Comparison of ENCODE assay signal across 15 mouse cellular contexts in genomic region chr10:115019443-115019842, GRCm38 (mm10).
DNase-seq lines count a peak whose midpoint lies in the region; ATAC-seq and TF ChIP-seq lines count a peak whose summit lies in the region.
"Had no signal": no experiment of that assay in that cellular context is flagged by ENCODE, and none has a peak within 500 bp of the region (broad histone marks: within the 10 kb centered on the region; RNA-seq: fewer than 3 reads in every experiment).

No protein-coding gene starts in this region.

- TF ChIP-seq CTCF in cerebellum, adult 2 months (IDR thresholded peaks at IDR 0.05; ENCODE audit: borderline replicate concordance, insufficient read depth, low read depth, low read length): peak; percentile 29; the same call in 1 of the 2 replicates

- no peak overlapping the region for H3K4me2 ChIP-seq in hindbrain, embryonic 15.5 days
- H3K4me2 ChIP-seq in hindbrain, embryonic 12.5 days (replicated peaks): no peak overlapping the region
- no peak overlapping the region for H3K4me2 ChIP-seq in midbrain, embryonic 14.5 days (ENCODE audit: low read length)
- H3K4me2 ChIP-seq in forebrain, embryonic 16.5 days (ENCODE audit: low read length): no peak overlapping the region
- H3K4me2 ChIP-seq: embryonic facial prominence, embryonic 13.5 days; kidney, embryonic 15.5 days; limb, embryonic 15.5 days had no signal

- no peak for TF ChIP-seq POLR2A in cerebellum, adult 2 months (IDR thresholded peaks at IDR 0.05; ENCODE audit: borderline replicate concordance, insufficient read depth, low read length)

- no peak overlapping the region for H3K9ac ChIP-seq in hindbrain, embryonic 15.5 days
- no peak overlapping the region for H3K9ac ChIP-seq in hindbrain, embryonic 12.5 days
- no peak overlapping the region for H3K9ac ChIP-seq in midbrain, embryonic 14.5 days (replicated peaks; ENCODE audit: low read length)
- H3K9ac ChIP-seq in forebrain, embryonic 16.5 days (replicated peaks; ENCODE audit: low read depth, low read length): no peak overlapping the region
- H3K9ac ChIP-seq: embryonic facial prominence, embryonic 13.5 days; kidney, embryonic 15.5 days; limb, embryonic 15.5 days had no signal

- no peaks in the 10 kb centered on the region for H3K36me3 ChIP-seq in hindbrain, embryonic 15.5 days
- no peaks in the 10 kb centered on the region for H3K36me3 ChIP-seq in hindbrain, embryonic 12.5 days
- no peaks in the 10 kb centered on the region for H3K36me3 ChIP-seq in midbrain, embryonic 14.5 days (ENCODE audit: control insufficient read depth, insufficient read depth, low read length)
- H3K36me3 ChIP-seq in midbrain, embryonic 10.5 days: no peaks in the 10 kb centered on the region
- no peaks in the 10 kb centered on the region for H3K36me3 ChIP-seq in forebrain, embryonic 16.5 days (ENCODE audit: control insufficient read depth, insufficient read depth)
- H3K36me3 ChIP-seq: embryonic facial prominence, embryonic 13.5 days; kidney, embryonic 15.5 days; limb, embryonic 15.5 days had no signal

- no peak overlapping the region for H3K4me3 ChIP-seq in hindbrain, embryonic 15.5 days
- H3K4me3 ChIP-seq in hindbrain, embryonic 12.5 days: no peak overlapping the region
- no peak overlapping the region for H3K4me3 ChIP-seq in midbrain, embryonic 14.5 days (replicated peaks; ENCODE audit: low read depth, low read length)
- no peak overlapping the region for H3K4me3 ChIP-seq in midbrain, embryonic 10.5 days
- no peak overlapping the region for H3K4me3 ChIP-seq in cerebellum, adult 2 months (replicated peaks; ENCODE audit: insufficient read depth, low read depth, low read length)
- no peak overlapping the region for H3K4me3 ChIP-seq in forebrain, embryonic 16.5 days (replicated peaks; ENCODE audit: low read length)
- H3K4me3 ChIP-seq: embryonic facial prominence, embryonic 13.5 days; kidney, embryonic 15.5 days; limb, embryonic 15.5 days had no signal

- peak; percentile 13 for DNase-seq in midbrain, embryonic 14.5 days
- no peak for DNase-seq in midbrain, embryonic 10.5 days (ENCODE audit: low spot score)
- DNase-seq in cerebellum, adult 2 months: peak; percentile 93 to 98
- DNase-seq in thymus, postnatal 14 days: no peak
- DNase-seq in urinary bladder, postnatal 10 days (ENCODE audit: low spot score): no peak
- DNase-seq: adrenal gland, postnatal 14 days; layer of hippocampus, adult 9-11 months; lung, adult 2 months had no signal

- no peak overlapping the region for H3K27ac ChIP-seq in hindbrain, embryonic 15.5 days (replicated peaks)
- no peak overlapping the region for H3K27ac ChIP-seq in hindbrain, embryonic 12.5 days
- no peak overlapping the region for H3K27ac ChIP-seq in midbrain, embryonic 14.5 days (replicated peaks; ENCODE audit: low read depth, low read length)
- no peak overlapping the region for H3K27ac ChIP-seq in midbrain, embryonic 10.5 days (replicated peaks)
- H3K27ac ChIP-seq in cerebellum, adult 2 months (ENCODE audit: insufficient read depth, low read length): peak overlapping the region; percentile 45; the same call in 1 of the 2 replicates
- no peak overlapping the region for H3K27ac ChIP-seq in forebrain, embryonic 16.5 days (ENCODE audit: low read length)
- H3K27ac ChIP-seq: embryonic facial prominence, embryonic 13.5 days; kidney, embryonic 15.5 days; limb, embryonic 15.5 days had no signal

- H3K4me1 ChIP-seq in hindbrain, embryonic 15.5 days (replicated peaks): no peaks in the 10 kb centered on the region
- H3K4me1 ChIP-seq in hindbrain, embryonic 12.5 days: no peaks in the 10 kb centered on the region
- H3K4me1 ChIP-seq in midbrain, embryonic 14.5 days (ENCODE audit: control insufficient read depth, insufficient read depth, low read length): no peaks in the 10 kb centered on the region
- no peaks in the 10 kb centered on the region for H3K4me1 ChIP-seq in midbrain, embryonic 10.5 days
- H3K4me1 ChIP-seq in cerebellum, adult 2 months (ENCODE audit: control insufficient read depth, insufficient read depth, low read length): peaks cover 29% of the 10 kb centered on the region
- no peaks in the 10 kb centered on the region for H3K4me1 ChIP-seq in forebrain, embryonic 16.5 days (replicated peaks; ENCODE audit: control insufficient read depth, insufficient read depth, low read length)
- H3K4me1 ChIP-seq: embryonic facial prominence, embryonic 13.5 days; kidney, embryonic 15.5 days; limb, embryonic 15.5 days had no signal

- no peaks in the 10 kb centered on the region for H3K27me3 ChIP-seq in hindbrain, embryonic 15.5 days
- no peaks in the 10 kb centered on the region for H3K27me3 ChIP-seq in hindbrain, embryonic 12.5 days
- no peaks in the 10 kb centered on the region for H3K27me3 ChIP-seq in midbrain, embryonic 14.5 days (ENCODE audit: control insufficient read depth, insufficient read depth, low read length)
- no peaks in the 10 kb centered on the region for H3K27me3 ChIP-seq in midbrain, embryonic 10.5 days (ENCODE audit: low read depth, poor library complexity, severe bottlenecking)
- no peaks in the 10 kb centered on the region for H3K27me3 ChIP-seq in cerebellum, adult 2 months (ENCODE audit: control insufficient read depth, insufficient read depth, low read length)
- H3K27me3 ChIP-seq in forebrain, embryonic 16.5 days (replicated peaks; ENCODE audit: control insufficient read depth, insufficient read depth, low read length): no peaks in the 10 kb centered on the region
- H3K27me3 ChIP-seq: embryonic facial prominence, embryonic 13.5 days; kidney, embryonic 15.5 days; limb, embryonic 15.5 days had no signal

- ATAC-seq in hindbrain, embryonic 15.5 days (ENCODE audit: low FRiP score, low read depth): peak; percentile 72
- no peak for ATAC-seq in hindbrain, embryonic 12.5 days (ENCODE audit: low FRiP score)
- ATAC-seq in midbrain, embryonic 14.5 days (ENCODE audit: low FRiP score, low TSS enrichment): no peak
- ATAC-seq in forebrain, embryonic 16.5 days: peak; percentile 65; the same call in 1 of the 2 replicates
- ATAC-seq: inflammation-experienced regulatory T-cells, adult 6 months had no signal

- no peaks in the 10 kb centered on the region for H3K9me3 ChIP-seq in hindbrain, embryonic 15.5 days
- H3K9me3 ChIP-seq in hindbrain, embryonic 12.5 days (replicated peaks): no peaks in the 10 kb centered on the region
- H3K9me3 ChIP-seq in midbrain, embryonic 14.5 days (ENCODE audit: control insufficient read depth, low read length): no peaks in the 10 kb centered on the region
- no peaks in the 10 kb centered on the region for H3K9me3 ChIP-seq in midbrain, embryonic 10.5 days (replicated peaks)
- H3K9me3 ChIP-seq in forebrain, embryonic 16.5 days (ENCODE audit: control insufficient read depth, low read length): no peaks in the 10 kb centered on the region
- H3K9me3 ChIP-seq: embryonic facial prominence, embryonic 13.5 days; kidney, embryonic 15.5 days; limb, embryonic 15.5 days had no signal

- 57% methylated on average over 9 of the region's 9 CpGs for WGBS in hindbrain, embryonic 15.5 days
- 64% methylated on average over 9 of the region's 9 CpGs for WGBS in hindbrain, embryonic 12.5 days
- WGBS in midbrain, embryonic 14.5 days: 61% methylated on average over 9 of the region's 9 CpGs
- WGBS in midbrain, embryonic 10.5 days: 70% methylated on average over 9 of the region's 9 CpGs
- WGBS in cerebellum, adult 2 months: 3% methylated on average over 9 of the region's 9 CpGs
- 45% methylated on average over 9 of the region's 9 CpGs for WGBS in forebrain, embryonic 16.5 days

Comparison
In these comparisons a context has a peak if more than half of its experiments do, and no peak if none do; other contexts are left out.
1. ATAC-seq: peak in hindbrain, embryonic 15.5 days (single experiment) and forebrain, embryonic 16.5 days (single experiment); none in hindbrain, embryonic 12.5 days (single experiment) and midbrain, embryonic 14.5 days (single experiment).
2. DNase-seq: peak in midbrain, embryonic 14.5 days (single experiment) and cerebellum, adult 2 months (2 of 2); none in midbrain, embryonic 10.5 days (single experiment), thymus, postnatal 14 days (single experiment) and urinary bladder, postnatal 10 days (single experiment).